Mouse (Mus musculus) layer of hippocampus, postnatal 10 days (tissue): ENCODE results near the gene D630039A03Rik. TPM values are rescaled to one million over a fixed set of nuclear protein-coding genes. Genes with fewer than 3 reads are reported as not detected.
"Not testable (repeated sequence)": the region's sequence is repeated elsewhere in the genome, so short reads cannot be mapped to it uniquely, and the experiment has no call there.

ENCODE experiments used
- DNase-seq, 2 experiments: peaks; one replicate each; pipeline ENCODE4 v3.0.0; 2021; ENCODE audit warnings: low spot score in 2 of 2
- total RNA-seq, 2 experiments: library from RNA; stranded (reverse); gene quantifications; 2 replicates each; pipeline ENCODE4 v1.2.3; 2021

D630039A03Rik gene
- total RNA-seq, 2 experiments from 2014 or later = 0.33 to 0.43 TPM

- DNase-seq = not testable (repeated sequence)
These were observed 27.1 kb downstream of the D630039A03Rik start for GRCm38 (mm10) chr4:57888978-57889377.

DNA sequence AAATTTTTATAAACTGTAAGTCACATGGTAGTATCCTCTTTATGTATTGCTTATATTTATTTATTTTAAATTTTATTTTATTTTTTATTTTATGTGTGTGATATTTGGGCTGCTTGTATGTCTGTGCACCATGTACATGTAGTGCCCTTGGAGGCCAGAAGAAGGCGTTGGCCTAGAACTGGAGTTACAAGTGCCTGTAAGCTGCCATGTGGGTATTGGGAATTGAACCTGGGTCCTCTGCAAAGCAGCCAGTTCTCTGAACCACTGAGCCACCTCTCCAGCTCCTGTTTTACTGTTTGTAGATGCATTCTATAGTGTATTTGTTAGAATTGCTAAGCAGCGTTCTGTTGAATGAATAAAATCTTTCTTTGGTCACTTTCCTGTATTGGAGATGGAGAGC, 27.9 kb downstream of the D630039A03Rik start:
- no peak for DNase-seq

- no peak for DNase-seq
These were observed 29.2 kb downstream of the D630039A03Rik start for GRCm38 (mm10) chr4:57886888-57887230.

GRCm38 (mm10) chr4:57886066-57886887, 29.8 kb downstream of the D630039A03Rik start:
- DNase-seq = no peak

DNA sequence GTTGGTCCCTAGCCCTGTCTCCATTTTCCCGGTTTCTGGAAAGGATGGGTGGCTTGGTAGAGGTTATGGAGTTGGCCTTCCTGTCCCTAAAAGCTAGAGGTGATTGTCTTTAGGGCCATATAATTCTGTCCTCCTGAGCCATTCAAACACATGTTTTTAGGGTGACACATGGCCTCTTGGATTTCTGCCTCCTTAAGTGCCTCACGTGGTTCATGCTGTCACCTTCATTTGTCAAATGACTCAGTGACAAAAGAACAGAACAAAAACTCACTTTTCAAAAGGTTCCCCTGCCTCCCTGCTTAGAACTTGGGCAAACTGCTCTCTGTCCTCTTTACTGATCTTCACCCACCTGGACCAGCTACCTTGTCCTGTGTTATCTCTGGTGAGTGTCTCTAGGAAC, 30.9 kb downstream of the D630039A03Rik start:
- DNase-seq = no peak

DNA sequence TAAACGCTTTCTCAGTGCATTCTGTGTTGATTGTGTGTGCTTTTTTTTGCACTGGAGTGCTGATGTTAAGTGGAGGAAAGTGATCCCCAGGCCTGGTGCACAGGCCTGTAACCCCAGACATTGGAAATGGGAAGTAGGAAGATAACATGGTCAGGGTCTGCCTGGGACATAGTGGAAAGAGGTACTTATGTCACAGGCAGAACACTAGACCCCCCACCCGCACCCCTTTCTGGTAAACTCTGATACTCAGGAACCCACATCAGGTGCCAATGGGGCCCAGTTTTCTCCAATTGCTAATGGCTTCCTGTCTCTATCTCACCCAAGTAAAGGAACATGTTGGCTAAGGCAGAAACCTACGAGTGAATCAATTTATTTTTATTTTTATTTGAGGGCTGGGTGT, 31.6 kb downstream of the D630039A03Rik start:
- DNase-seq = no peak

DNA sequence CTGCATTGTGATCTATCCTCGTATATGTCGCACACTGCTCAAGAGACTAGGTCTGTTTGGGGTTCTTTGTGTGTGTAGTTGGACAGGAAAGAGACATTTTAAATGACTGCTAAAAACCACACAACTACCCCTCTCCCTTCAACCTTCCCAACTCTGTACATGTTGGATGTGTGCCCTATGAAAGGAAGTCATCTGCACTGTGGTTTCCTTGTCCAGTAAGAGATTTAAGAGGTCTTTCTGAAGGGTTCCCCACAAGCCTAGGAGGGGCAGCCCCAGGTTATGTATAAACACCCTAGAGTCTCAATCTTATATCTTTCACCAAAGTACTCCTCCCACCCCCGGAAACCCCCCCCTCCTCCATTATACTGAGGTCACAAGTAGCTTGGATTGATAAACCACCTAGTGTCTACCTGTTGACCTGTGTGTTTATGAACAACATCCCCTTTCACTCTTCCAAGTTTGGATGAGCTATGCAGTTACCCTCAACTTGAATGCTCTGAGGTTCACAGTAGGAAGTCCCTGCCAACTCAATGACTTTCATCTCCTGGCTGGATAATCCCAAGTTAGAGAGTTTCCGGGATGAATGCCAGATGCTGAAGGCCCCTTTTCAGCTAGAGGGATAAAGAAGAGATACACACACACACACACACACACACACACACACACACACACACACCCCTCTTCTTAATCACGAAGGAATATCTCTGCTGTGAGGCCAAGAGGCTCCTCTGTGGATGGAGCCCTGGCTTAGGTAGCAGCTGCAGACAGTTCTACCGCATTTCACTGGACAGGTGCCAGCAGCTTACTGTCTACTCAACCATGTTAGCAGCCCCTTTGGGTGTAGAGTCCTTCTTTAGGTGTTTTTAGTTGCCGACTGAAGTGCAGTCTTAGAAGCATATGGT, 32.3 kb downstream of the D630039A03Rik start:
- DNase-seq = no peak

DNA sequence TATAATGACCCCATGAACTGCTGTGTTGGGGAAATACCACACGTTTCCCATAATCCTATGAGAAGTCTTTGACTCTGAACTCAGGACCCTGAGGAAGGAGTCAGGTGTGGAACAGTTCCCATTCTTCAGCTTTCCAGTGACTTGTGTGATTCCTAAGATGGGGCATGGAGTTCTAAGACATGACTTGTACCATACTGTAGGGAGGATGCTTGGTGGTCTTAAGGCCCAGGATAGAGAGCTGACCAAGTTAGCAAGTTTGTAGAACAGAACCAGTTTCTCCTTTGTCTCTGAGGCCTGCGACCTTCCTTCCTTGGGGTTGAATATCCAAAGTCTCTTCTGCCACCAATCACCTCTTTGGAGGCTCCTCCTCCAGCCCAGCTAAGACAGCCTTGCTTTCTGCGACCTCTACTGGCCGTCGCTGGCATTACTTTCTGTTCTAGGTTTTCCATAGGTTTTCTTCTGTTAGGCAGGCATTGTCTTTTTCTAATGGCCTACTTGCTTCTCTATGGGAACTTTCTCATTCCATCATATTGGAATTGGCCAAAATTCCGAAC, 36.2 kb downstream of the D630039A03Rik start:
- peak; percentile 82 to 83 for DNase-seq

DNA sequence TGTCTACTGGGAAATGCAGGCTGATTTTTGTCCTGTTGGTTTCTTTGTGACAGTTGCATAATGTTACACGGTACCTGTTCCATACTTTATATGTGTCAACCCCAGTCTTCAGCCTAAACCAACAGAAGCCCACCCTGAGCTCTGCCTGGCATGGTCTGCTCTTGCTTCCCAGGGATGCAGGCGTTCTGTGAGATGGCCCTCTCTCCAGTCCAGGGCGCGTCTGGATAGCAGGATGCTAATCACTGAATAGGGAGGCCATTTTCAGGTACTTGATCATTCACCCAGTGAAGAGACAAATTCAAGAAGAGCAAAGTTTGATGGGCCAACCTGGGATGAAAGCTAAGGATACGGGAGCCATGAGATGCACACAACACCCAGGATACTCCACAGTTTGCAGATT, 37.0 kb downstream of the D630039A03Rik start:
- no peak for DNase-seq

- no peak for DNase-seq
These were observed 48.6 kb downstream of the D630039A03Rik start for GRCm38 (mm10) chr4:57867454-57867853.

GRCm38 (mm10) chr4:57866990-57867389, 49.1 kb downstream of the D630039A03Rik start:
- DNase-seq = no peak

DNA sequence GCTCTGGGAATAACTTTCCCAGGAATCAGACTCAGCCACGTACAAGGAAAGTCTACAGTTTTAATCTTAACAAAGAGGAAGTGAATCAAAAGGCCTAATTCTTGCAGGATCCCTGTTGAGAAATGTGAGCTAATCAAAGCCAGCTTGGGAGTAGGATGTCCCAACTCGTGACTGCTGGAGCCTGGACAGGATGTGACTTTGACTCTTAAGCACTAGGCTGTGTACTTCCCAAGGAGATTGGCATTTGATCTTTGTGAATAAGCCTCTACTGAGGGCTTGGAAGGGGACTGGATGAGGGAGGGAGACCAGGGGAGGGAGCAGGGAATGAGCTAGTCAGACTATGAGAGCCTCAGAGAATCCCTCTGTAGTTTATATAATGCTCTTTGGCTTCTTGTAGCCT, 50.0 kb downstream of the D630039A03Rik start:
- DNase-seq = no peak

DNA sequence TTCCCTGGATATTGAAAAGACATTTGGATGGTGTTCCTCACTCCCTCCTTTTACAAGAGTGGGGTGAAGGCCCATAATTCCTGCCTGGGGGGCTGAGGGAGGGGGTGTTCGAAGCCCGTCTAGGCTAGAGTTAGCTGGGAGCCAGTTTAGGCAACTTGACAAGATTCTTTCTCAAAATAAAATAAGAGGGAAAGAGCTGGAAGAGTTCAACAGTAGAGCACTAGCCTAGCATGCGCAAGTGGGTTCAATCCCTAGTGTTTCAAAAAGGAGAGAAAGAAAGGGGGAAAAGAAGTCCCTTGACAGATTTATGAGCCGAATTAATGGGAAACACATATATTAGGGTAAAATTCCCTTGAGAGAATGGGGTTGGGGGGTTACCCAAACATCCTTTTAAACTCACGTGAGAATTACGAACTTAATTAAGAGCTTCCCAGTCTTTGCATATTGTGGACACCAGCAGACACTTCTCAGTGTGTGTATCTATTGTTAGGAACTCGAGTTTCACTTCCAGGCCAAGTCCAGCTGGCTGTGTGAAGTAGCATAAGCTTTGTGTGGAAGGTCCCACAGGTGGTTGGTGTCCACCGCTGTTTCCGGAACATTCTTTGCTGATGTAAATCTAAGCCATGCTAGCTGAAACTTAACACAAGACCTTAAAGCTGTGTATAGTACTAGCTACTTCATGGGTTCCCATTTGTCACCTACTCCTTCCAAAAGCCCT, 53.7 kb downstream of the D630039A03Rik start:
- DNase-seq = no peak

- no peak for DNase-seq
These were observed 54.2 kb downstream of the D630039A03Rik start for GRCm38 (mm10) chr4:57861856-57862255.

GRCm38 (mm10) chr4:57861166-57861565, 54.9 kb downstream of the D630039A03Rik start:
- DNase-seq = no peak

GRCm38 (mm10) chr4:57860204-57860611, 55.9 kb downstream of the D630039A03Rik start:
- DNase-seq = no peak

Other genes starting within 250 kb of the D630039A03Rik start
- 10 to 100 TPM; 36.8 to 40.9 TPM for gene Akap2, start 198.6 kb downstream of the D630039A03Rik start, total RNA-seq
- 100 to 1,000 TPM; 202 to 209 TPM for gene Txn1, start 40.1 kb upstream of the D630039A03Rik start, total RNA-seq
- gene Txndc8, start 92.8 kb upstream of the D630039A03Rik start, total RNA-seq = not detected